Mouse (Mus musculus) ES-Bruce4 (cell line): Measurements from ENCODE around the gene Ndufs5.

Experiments used
- CTCF ChIP-seq: IDR thresholded peaks from one replicate; pipeline ENCODE4 v1.8.1; 2011; ENCODE audit warnings: low read depth, low read length
- EP300 ChIP-seq: IDR thresholded peaks from 2 replicates; pipeline ENCODE4 v1.6.1; 2011; ENCODE audit warnings: low read depth, low read length; ENCODE audit not compliant: insufficient read depth
- POLR2A ChIP-seq: IDR thresholded peaks from one replicate; pipeline ENCODE4 v1.8.1; 2011; ENCODE audit warnings: low read length; ENCODE audit not compliant: insufficient read depth

DNA sequence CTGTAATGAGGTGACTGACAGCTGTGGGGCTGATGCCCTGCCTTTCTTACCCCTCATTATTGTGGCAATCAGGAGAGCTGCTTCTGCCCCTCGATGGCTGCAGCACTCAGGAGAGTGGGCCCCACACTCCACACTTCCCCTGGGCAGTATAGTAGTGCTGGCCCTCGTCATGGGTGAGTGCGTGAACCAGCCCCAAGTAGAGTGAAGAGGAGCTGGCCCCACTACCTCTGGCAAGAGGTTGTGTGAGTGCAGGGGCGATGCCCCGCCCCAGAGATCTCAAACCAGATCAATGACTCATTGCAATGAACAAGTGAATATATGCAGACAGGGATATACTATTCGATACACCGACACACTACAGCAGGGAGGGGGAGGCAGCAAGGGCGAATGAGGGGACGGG lies 15.5 kb upstream of the Ndufs5 start:
- TF ChIP-seq EP300 (no peak), POLR2A (no peak), CTCF (no peak)
